Mouse (Mus musculus): Measurements from ENCODE around the gene Eapp. TPM values are rescaled to one million over a fixed set of nuclear protein-coding genes. Genes with fewer than 3 reads are reported as not detected.

Eapp gene
- polyA plus RNA-seq, 1 experiment from 2014 or later, result 61.8 TPM

DNA sequence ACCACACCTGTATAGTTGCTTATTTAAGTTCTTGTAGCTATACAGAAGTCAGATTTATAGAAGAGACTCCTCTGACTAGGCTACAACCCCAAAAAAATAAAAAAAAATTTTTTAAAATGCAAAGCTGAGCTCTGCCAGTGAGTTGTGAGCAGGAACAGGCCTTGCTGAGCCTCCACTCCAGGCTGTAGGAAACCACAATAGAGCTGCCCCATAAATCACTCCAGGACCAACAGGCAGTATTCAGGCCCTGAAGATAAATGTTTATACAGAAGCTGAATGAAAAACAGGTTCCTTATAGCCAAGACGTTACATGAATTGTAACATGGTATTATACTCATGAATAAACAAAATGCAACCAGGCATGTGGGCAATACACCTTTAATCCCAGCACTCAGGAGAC is 44.5 kb downstream of the Eapp start:
- no peak for ATAC-seq (ENCODE audit: low read depth)
- Histone ChIP-seq H3K36me3 (ENCODE audit: control insufficient read depth, insufficient read depth, low read length) (peaks cover 3% of the 10 kb centered on the region; the same call in 1 of the 2 replicates), H3K4me3 (ENCODE audit: low read length) (no peak overlapping the region), H3K4me2 (ENCODE audit: low read depth, low read length) (no peak overlapping the region), H3K27ac (ENCODE audit: low read length) (no peak overlapping the region), H3K4me1 (replicated peaks; ENCODE audit: control insufficient read depth, insufficient read depth, low read length) (peaks cover 25% of the 10 kb centered on the region), H3K27me3 (ENCODE audit: control insufficient read depth, insufficient read depth, low read depth, low read length) (no peaks in the 10 kb centered on the region), H3K9me3 (ENCODE audit: control insufficient read depth, low read length) (no peaks in the 10 kb centered on the region), H3K9ac (ENCODE audit: low read length) (no peak overlapping the region)
- WGBS, result 57% methylated on average over 1 of the region's 1 CpGs

DNA sequence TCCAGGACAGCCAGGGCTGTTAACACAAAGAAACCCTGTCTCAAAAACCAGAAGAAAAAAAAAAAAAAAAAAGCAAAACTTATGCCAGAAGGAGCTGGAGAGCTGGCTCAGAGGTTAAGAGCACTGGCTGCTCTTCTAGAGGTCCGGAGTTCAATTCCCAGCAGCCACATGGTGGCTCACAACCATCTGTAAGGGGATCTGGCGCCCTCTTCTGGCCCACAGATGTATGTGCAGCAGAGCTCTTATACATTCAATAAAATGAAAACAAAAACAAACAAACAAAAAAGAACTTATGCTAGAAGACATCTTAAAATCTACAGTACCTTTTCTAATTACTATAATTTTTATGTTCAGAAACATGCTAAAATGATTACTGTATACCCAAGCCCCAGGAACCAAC is 50.8 kb downstream of the Eapp start:
- Histone ChIP-seq H3K4me3 (ENCODE audit: low read length) (no peak overlapping the region), H3K9ac (ENCODE audit: low read length) (no peak overlapping the region), H3K36me3 (ENCODE audit: control insufficient read depth, insufficient read depth, low read length) (no peaks in the 10 kb centered on the region), H3K9me3 (ENCODE audit: control insufficient read depth, low read length) (no peaks in the 10 kb centered on the region), H3K27me3 (ENCODE audit: control insufficient read depth, insufficient read depth, low read depth, low read length) (no peaks in the 10 kb centered on the region), H3K4me2 (ENCODE audit: low read depth, low read length) (no peak overlapping the region), H3K27ac (ENCODE audit: low read length) (no peak overlapping the region), H3K4me1 (replicated peaks; ENCODE audit: control insufficient read depth, insufficient read depth, low read length) (no peaks in the 10 kb centered on the region)
- 73% methylated on average over 2 of the region's 2 CpGs for WGBS
- ATAC-seq (ENCODE audit: low read depth), result no peak

DNA sequence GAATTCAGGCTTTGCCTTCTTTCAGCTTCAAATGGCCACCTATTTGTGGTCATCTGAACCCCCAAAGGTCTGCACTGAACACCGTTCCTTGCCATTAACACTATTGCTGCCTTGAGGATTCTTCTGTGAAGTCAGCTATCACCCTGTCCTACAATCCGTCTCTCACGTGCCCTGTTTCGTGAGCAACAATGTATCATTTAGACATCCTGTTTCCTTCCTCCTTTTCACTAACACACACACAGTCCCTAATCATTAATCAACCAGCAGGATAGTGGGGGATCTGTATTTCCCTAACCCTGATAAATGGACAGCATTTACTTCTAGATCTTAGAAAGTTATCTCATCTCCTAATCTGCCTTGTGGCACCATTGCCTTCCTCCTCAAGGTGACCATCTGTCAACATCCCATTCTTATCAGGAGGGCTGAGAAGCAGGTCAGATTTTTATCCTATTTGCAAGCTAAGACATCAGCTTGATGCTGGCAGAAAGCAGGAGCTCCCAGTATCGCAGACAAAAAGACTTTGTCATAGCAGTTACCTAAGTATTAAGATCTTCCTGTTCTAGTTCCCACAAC is 52.3 kb downstream of the Eapp start:
- H3K27me3 ChIP-seq (ENCODE audit: control insufficient read depth, insufficient read depth, low read depth, low read length), result no peaks in the 10 kb centered on the region
- H3K4me1 ChIP-seq (replicated peaks; ENCODE audit: control insufficient read depth, insufficient read depth, low read length), result no peaks in the 10 kb centered on the region
- no peak for ATAC-seq (ENCODE audit: low read depth)
- H3K36me3 ChIP-seq (ENCODE audit: control insufficient read depth, insufficient read depth, low read length), result no peaks in the 10 kb centered on the region
- H3K9ac ChIP-seq (ENCODE audit: low read length), result no peak overlapping the region
- H3K27ac ChIP-seq (ENCODE audit: low read length), result no peak overlapping the region
- WGBS, result 32% methylated on average over 5 of the region's 5 CpGs
- no peaks in the 10 kb centered on the region for H3K9me3 ChIP-seq (ENCODE audit: control insufficient read depth, low read length)
- no peak overlapping the region for H3K4me2 ChIP-seq (ENCODE audit: low read depth, low read length)
- H3K4me3 ChIP-seq (ENCODE audit: low read length), result no peak overlapping the region

DNA sequence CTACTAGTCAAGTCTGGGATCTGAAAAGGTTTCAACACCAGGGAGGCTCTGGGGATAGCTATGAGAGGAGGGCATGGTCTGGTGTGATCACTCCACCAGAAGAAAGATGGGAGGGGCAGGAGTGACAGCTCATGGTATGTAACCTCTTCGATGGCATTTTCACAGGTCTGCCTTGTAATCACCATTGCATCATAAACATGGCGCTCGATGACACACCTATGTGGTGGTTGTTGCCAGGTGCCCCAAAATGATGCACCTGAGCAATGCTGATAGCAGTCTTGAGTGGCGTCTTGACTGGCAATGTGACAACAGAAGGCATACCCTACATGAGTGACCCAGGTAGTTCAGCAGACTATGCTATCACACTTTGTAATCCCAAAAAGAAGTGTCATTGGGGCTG is 54.3 kb downstream of the Eapp start:
- H3K4me2 ChIP-seq (ENCODE audit: low read depth, low read length), result no peak overlapping the region
- ATAC-seq (ENCODE audit: low read depth), result no peak

DNA sequence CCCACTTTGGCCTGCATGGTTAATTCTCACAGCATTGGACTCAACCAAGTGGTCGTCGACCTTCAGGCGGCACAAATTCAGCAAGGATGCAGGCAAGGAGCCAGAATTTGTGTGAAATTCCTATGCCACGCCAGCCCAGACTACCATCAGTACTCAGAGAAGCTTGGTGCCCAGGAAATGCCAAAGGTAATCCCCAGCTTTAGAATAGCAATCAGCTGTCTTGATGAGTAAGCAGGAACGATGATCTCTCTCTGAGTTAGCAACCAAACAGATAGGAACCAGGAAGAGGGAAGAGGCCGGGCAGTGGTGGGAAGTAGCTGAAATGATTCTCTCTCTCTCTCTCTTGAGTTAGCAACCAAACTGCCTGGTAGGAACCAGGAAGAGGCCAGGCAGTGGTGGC is 55.4 kb downstream of the Eapp start:
- WGBS, result 72% methylated on average over 6 of the region's 6 CpGs
- no peak overlapping the region for H3K4me3 ChIP-seq (ENCODE audit: low read length)
- H3K36me3 ChIP-seq (ENCODE audit: control insufficient read depth, insufficient read depth, low read length), result no peaks in the 10 kb centered on the region
- no peak for ATAC-seq (ENCODE audit: low read depth)
- H3K4me1 ChIP-seq (replicated peaks; ENCODE audit: control insufficient read depth, insufficient read depth, low read length), result no peaks in the 10 kb centered on the region
- H3K9me3 ChIP-seq (ENCODE audit: control insufficient read depth, low read length), result no peaks in the 10 kb centered on the region
- H3K27me3 ChIP-seq (ENCODE audit: control insufficient read depth, insufficient read depth, low read depth, low read length), result no peaks in the 10 kb centered on the region
- H3K9ac ChIP-seq (ENCODE audit: low read length), result no peak overlapping the region
- H3K27ac ChIP-seq (ENCODE audit: low read length), result no peak overlapping the region
- H3K4me2 ChIP-seq (ENCODE audit: low read depth, low read length), result no peak overlapping the region

More for the DNA sequence above, 54.3 kb downstream of the Eapp start:
- Histone ChIP-seq H3K27ac (ENCODE audit: low read length) (no peak overlapping the region), H3K36me3 (ENCODE audit: control insufficient read depth, insufficient read depth, low read length) (no peaks in the 10 kb centered on the region), H3K9ac (ENCODE audit: low read length) (no peak overlapping the region), H3K4me3 (ENCODE audit: low read length) (no peak overlapping the region), H3K4me1 (replicated peaks; ENCODE audit: control insufficient read depth, insufficient read depth, low read length) (no peaks in the 10 kb centered on the region), H3K9me3 (ENCODE audit: control insufficient read depth, low read length) (no peaks in the 10 kb centered on the region), H3K27me3 (ENCODE audit: control insufficient read depth, insufficient read depth, low read depth, low read length) (no peaks in the 10 kb centered on the region)
- 93% methylated on average over 4 of the region's 4 CpGs for WGBS

DNA sequence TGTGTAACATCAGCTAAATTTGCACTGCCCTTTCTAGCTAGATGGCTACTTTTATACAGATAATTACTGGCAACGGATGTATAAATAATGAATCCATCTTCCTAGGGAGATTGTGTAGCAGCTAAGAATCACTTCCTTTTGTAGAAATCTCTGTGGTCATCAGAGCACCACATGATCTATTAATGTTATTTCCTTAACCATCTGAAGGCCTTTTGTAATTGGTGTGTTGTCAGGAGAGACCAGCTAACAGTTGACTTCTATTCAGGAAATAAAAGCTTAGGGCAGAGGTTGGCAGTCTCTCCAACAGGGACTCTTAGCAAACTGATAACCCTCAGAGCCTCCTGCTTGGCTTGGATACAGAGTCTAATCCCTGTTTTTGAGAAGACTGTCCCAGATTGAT is 58.7 kb downstream of the Eapp start:
- 62% methylated on average over 1 of the region's 1 CpGs for WGBS

DNA sequence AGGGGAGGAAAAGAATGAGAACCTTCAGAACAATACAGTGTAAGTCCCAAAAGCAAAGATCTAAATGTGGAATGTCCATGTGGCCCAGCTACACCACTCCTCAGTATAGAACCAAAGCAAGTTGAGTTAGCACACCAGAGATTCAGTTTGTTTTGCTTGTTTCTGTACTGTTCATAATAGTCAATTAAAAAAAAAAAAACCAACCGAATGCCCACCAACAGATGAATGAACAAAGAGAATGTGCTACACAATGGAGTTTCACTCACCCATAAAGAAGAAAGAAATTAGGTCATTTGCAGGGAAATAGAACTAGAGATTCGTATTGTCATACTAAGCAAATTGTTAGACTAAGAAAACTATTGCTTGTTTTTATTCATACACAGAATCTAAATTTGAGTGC is 63.6 kb downstream of the Eapp start:
- Histone ChIP-seq H3K4me1 (replicated peaks; ENCODE audit: control insufficient read depth, insufficient read depth, low read length) (no peaks in the 10 kb centered on the region), H3K4me3 (ENCODE audit: low read length) (no peak overlapping the region), H3K27me3 (ENCODE audit: control insufficient read depth, insufficient read depth, low read depth, low read length) (no peaks in the 10 kb centered on the region), H3K9ac (ENCODE audit: low read length) (no peak overlapping the region), H3K4me2 (ENCODE audit: low read depth, low read length) (no peak overlapping the region), H3K27ac (ENCODE audit: low read length) (no peak overlapping the region), H3K36me3 (ENCODE audit: control insufficient read depth, insufficient read depth, low read length) (no peaks in the 10 kb centered on the region), H3K9me3 (ENCODE audit: control insufficient read depth, low read length) (no peaks in the 10 kb centered on the region)
- 84% methylated on average over 2 of the region's 2 CpGs for WGBS
- ATAC-seq (ENCODE audit: low read depth), result no peak

More for the DNA sequence above, 58.7 kb downstream of the Eapp start:
- Histone ChIP-seq H3K9me3 (ENCODE audit: control insufficient read depth, low read length) (no peaks in the 10 kb centered on the region), H3K4me2 (ENCODE audit: low read depth, low read length) (no peak overlapping the region), H3K4me1 (replicated peaks; ENCODE audit: control insufficient read depth, insufficient read depth, low read length) (no peaks in the 10 kb centered on the region), H3K27ac (ENCODE audit: low read length) (no peak overlapping the region), H3K27me3 (ENCODE audit: control insufficient read depth, insufficient read depth, low read depth, low read length) (no peaks in the 10 kb centered on the region), H3K9ac (ENCODE audit: low read length) (no peak overlapping the region), H3K36me3 (ENCODE audit: control insufficient read depth, insufficient read depth, low read length) (no peaks in the 10 kb centered on the region), H3K4me3 (ENCODE audit: low read length) (no peak overlapping the region)
- ATAC-seq (ENCODE audit: low read depth), result no peak

DNA sequence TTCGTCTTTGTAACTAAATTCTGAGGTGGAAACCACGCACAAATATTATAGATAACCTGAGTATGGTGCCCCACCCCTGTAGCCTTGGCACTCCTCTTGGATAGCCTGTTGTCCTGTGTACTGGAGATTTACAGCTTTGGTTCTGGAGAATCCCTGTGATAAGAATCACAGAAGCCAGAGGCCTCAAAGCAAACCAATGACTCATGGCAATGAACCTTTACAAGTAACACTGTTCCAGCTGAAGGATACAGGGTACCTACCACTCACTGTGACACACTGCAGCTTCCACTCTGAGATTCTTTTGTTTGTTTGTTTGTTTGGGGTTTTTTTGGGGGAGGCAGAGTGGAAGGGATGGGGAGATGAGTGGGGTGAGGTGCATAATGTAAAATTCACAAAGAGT is 73.8 kb downstream of the Eapp start:
- no peaks in the 10 kb centered on the region for H3K27me3 ChIP-seq (ENCODE audit: control insufficient read depth, insufficient read depth, low read depth, low read length)
- 81% methylated on average over 2 of the region's 2 CpGs for WGBS
- H3K4me3 ChIP-seq (ENCODE audit: low read length), result no peak overlapping the region
- H3K36me3 ChIP-seq (ENCODE audit: control insufficient read depth, insufficient read depth, low read length), result no peaks in the 10 kb centered on the region
- H3K9me3 ChIP-seq (ENCODE audit: control insufficient read depth, low read length), result no peaks in the 10 kb centered on the region
- no peak overlapping the region for H3K27ac ChIP-seq (ENCODE audit: low read length)
- ATAC-seq (ENCODE audit: low read depth), result no peak
- no peaks in the 10 kb centered on the region for H3K4me1 ChIP-seq (replicated peaks; ENCODE audit: control insufficient read depth, insufficient read depth, low read length)
- no peak overlapping the region for H3K4me2 ChIP-seq (ENCODE audit: low read depth, low read length)
- H3K9ac ChIP-seq (ENCODE audit: low read length), result no peak overlapping the region

All from lung, embryonic 16.5 days (tissue).